Mouse (Mus musculus) embryo, embryonic 11 days (tissue): ENCODE measurements at regions not wholly inside any gene's neighbourhood (a gene's known extent, or its start where the extent isn't known, plus 50 kb on each side); places are given as distances from the start of the nearest gene placed in this dataset.

ENCODE experiments used
- DNase-seq: peaks from one replicate; pipeline ENCODE4 v3.0.0-alpha.2; 2015

- no peak for DNase-seq
These were observed 50.5 kb upstream of the Gm11232 start for GRCm38 (mm10) chr4:71808271-71808670.
